Mouse (Mus musculus) splenic B cell, adult 2 months (primary cell): ENCODE data around the gene Krt8.

Experiments
- DNase-seq: peaks from one replicate; pipeline ENCODE4 v3.0.0-alpha.2; 2011; ENCODE audit warnings: low read depth, low spot score
- H3K27me3 ChIP-seq: 2 replicates; pipeline ENCODE4 v1.6.1; 2012; ENCODE audit warnings: mild to moderate bottlenecking, low read length, moderate library complexity, mixed read lengths; ENCODE audit not compliant: control insufficient read depth, poor library complexity, insufficient read depth, severe bottlenecking
- H3K36me3 ChIP-seq: 2 replicates; pipeline ENCODE4 v1.6.1; 2012; ENCODE audit warnings: mild to moderate bottlenecking, low read length, moderate library complexity, mixed read lengths; ENCODE audit not compliant: control insufficient read depth, poor library complexity, insufficient read depth, severe bottlenecking

Krt8 gene

GRCm38 (mm10) chr15:102004189-102004588, at the start of gene Krt8:
Gene Krt8, minus strand, starts transcription at chr15:102004482.
- DNase-seq: no peak
- no peaks in the 10 kb centered on the region for H3K27me3 ChIP-seq

GRCm38 (mm10) chr15:102051920-102052683, 47.8 kb upstream of the Krt8 start:
- no peak for DNase-seq
- no peaks in the 10 kb centered on the region for H3K36me3 ChIP-seq
- H3K27me3 ChIP-seq: no peaks in the 10 kb centered on the region

More at GRCm38 (mm10) chr15:102004189-102004588, at the start of gene Krt8:
- H3K36me3 ChIP-seq: no peaks in the 10 kb centered on the region

- no peak for DNase-seq
- H3K36me3 ChIP-seq: no peaks in the 10 kb centered on the region
- H3K27me3 ChIP-seq: no peaks in the 10 kb centered on the region
Measured at GRCm38 (mm10) chr15:102049871-102050270, 45.6 kb upstream of the Krt8 start.

DNA sequence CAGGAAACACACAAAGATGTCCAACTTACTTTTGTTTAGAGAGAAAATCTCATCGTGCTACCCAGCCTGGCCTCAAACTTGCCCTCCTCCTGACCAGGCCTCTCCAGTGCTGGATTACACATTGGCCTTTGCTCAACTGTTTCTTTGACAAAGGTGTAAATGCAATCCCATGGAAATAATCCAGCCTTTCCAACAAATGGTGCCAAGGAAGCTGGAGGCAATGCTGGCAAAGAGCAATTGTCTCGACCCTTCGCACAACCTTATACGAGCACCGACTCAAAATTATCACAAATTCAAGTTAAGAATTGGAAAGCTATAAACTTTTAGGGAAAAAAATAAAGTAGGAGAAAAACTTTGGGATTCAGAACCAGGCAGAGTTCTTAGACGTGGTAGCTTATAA, 43.7 kb upstream of the Krt8 start:
- Histone ChIP-seq H3K27me3 (no peaks in the 10 kb centered on the region), H3K36me3 (no peaks in the 10 kb centered on the region)
- no peak for DNase-seq

GRCm38 (mm10) chr15:102045691-102046090, 41.4 kb upstream of the Krt8 start:
- no peaks in the 10 kb centered on the region for H3K36me3 ChIP-seq
- no peak for DNase-seq

DNA sequence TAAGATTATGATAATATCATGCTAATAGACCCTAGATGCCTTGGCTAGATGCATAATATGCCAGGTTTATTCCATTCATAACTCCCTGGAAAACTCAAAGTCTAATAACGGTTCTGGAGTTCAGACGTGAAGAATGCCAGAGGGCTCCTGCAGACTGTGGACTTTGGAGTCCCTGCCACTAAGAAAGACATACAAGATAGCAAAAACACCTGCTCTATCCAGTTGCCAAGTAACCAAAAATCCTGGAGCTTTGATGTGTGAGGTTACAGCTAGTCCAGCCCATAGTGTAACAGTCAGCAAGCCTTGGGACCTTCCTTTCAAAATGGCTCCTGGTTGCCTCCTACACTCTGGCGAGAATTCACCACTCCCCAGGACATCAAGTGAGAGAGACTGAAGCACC, 40.5 kb upstream of the Krt8 start:
- H3K27me3 ChIP-seq: no peaks in the 10 kb centered on the region
- DNase-seq: no peak

More at GRCm38 (mm10) chr15:102045691-102046090, 41.4 kb upstream of the Krt8 start:
- H3K27me3 ChIP-seq: no peaks in the 10 kb centered on the region

DNA sequence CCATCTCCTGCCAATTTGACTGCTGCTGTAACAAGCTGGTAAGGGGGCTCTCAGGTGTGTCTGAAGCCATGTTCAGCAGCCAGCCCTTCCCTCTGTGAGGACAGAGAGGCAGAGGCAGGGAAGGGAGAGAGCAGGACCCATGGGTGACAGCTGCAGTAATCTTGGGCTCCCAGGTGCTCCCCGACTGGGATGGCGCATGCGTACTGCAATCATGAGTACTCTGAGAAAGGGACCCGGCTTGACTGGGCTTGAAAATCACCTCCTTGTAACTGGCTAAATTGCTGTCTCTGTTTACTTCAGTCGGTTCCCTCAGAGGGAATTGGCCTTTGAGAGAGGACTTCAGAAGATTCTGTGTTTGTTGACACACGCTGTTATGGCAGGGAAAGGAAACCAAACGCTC, 37.7 kb upstream of the Krt8 start:
- H3K36me3 ChIP-seq: no peaks in the 10 kb centered on the region
- H3K27me3 ChIP-seq: no peaks in the 10 kb centered on the region
- DNase-seq: no peak

More for the DNA sequence above, 40.5 kb upstream of the Krt8 start:
- no peaks in the 10 kb centered on the region for H3K36me3 ChIP-seq

GRCm38 (mm10) chr15:102040277-102040676, 36.0 kb upstream of the Krt8 start:
- H3K36me3 ChIP-seq: no peaks in the 10 kb centered on the region
- no peak for DNase-seq

DNA sequence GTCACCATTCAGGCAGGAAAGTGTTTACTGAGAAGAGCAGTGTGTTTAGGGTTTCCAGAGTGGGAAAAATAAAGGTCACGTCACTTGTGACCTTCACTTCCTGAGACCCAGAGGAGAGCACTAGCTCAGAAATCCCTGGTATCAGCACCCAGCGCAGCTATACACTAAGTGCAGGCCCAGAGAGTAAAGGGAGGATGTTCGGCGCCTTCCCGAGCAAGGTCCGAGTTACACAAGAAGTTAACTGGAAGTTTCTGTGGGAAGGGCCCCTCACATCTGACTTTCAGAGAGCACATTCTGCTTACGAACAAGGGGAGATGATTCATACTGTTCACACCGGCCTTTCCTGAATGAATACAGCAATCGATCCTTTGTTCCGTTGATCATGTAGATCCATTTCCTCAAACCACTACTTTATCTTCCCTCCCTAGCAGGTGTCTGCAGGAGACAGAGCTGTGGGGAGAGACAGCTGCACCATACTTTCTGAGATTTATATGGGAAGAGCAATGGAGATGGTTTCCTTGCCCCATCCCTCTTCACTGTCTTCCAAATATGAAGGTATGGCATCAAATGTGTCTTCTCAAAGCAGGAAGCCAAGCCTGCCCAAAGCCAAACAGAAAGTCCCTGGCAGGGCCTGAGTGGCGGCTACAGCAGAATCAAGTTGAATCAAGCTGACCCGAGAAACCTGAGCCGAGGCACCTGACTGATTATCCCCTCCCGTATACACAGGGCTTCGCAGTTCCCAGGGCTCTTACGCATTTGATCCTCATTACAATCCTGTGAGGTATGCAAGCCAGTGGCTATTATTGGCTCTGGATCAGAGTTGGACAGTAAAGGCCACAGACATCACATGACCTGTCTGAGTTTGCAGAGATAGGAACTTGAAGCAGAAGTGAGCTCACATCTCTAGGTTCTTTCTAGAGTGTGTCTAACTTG, 30.1 kb upstream of the Krt8 start:
- H3K36me3 ChIP-seq: no peaks in the 10 kb centered on the region
- H3K27me3 ChIP-seq: no peaks in the 10 kb centered on the region
- DNase-seq: no peak

More at GRCm38 (mm10) chr15:102040277-102040676, 36.0 kb upstream of the Krt8 start:
- no peaks in the 10 kb centered on the region for H3K27me3 ChIP-seq

GRCm38 (mm10) chr15:102028040-102028439, 23.8 kb upstream of the Krt8 start, which contains the start of gene Krt18:
Gene Krt18, plus strand, starts transcription at chr15:102028180.
- H3K36me3 ChIP-seq: no peaks in the 10 kb centered on the region
- DNase-seq: no peak
- no peaks in the 10 kb centered on the region for H3K27me3 ChIP-seq

- Histone ChIP-seq H3K36me3 (no peaks in the 10 kb centered on the region), H3K27me3 (no peaks in the 10 kb centered on the region)
- DNase-seq: no peak
Measured at GRCm38 (mm10) chr15:102026430-102026829, 22.1 kb upstream of the Krt8 start.

GRCm38 (mm10) chr15:102025136-102025872, 21.0 kb upstream of the Krt8 start:
- H3K27me3 ChIP-seq: no peaks in the 10 kb centered on the region
- DNase-seq: no peak
- no peaks in the 10 kb centered on the region for H3K36me3 ChIP-seq

DNA sequence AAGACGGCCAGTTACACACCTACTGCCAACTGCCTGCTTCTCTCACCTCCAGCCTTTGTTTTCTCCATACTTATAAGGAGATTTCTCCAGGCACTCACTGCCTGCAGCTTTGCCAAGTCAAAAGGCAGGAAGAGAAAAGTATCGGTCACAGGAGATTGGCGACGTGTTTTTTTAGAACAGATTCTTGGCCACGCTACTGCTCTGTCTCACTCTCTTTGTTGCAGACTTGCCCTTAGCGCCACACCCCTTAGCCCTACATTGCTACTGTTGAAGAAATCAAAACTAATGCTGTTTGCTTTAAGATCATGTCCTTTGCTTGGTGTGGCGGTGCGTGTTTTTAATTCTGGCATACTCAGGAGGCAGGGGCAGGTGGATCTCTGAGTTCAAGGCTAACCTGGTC, 19.6 kb upstream of the Krt8 start:
- H3K36me3 ChIP-seq: no peaks in the 10 kb centered on the region
- DNase-seq: no peak
- H3K27me3 ChIP-seq: no peaks in the 10 kb centered on the region

- DNase-seq: no peak
- Histone ChIP-seq H3K27me3 (no peaks in the 10 kb centered on the region), H3K36me3 (no peaks in the 10 kb centered on the region)
Measured at GRCm38 (mm10) chr15:102022481-102022880, 18.2 kb upstream of the Krt8 start.
